Mouse (Mus musculus) embryonic facial prominence, embryonic 10.5 days (tissue): ENCODE measurements around the gene Irf2bp2. TPM values are rescaled to one million over a fixed set of nuclear protein-coding genes. Genes with fewer than 3 reads are reported as not detected.

ENCODE experiments used
- DNase-seq: peaks from one replicate; pipeline ENCODE4 v3.0.0-alpha.2; 2017; ENCODE audit warnings: low spot score
- H3K27ac ChIP-seq: fragments of 300-500 bp; sonication (generic); replicated peaks from 2 replicates; pipeline ENCODE4 v1.5.1; 2016; ENCODE audit warnings: mild to moderate bottlenecking
- H3K27me3 ChIP-seq: fragments of 300-500 bp; sonication (generic); replicated peaks from 2 replicates; pipeline ENCODE4 v1.6.1; 2016; ENCODE audit warnings: low read depth, mild to moderate bottlenecking; ENCODE audit not compliant: poor library complexity, severe bottlenecking
- H3K36me3 ChIP-seq: fragments of 300-500 bp; sonication (generic); replicated peaks from 2 replicates; pipeline ENCODE4 v1.6.1; 2016; ENCODE audit warnings: mild to moderate bottlenecking, moderate library complexity
- H3K4me1 ChIP-seq: fragments of 300-500 bp; sonication (generic); 2 replicates; pipeline ENCODE4 v1.6.1; 2016
- H3K4me3 ChIP-seq: fragments of 300-500 bp; sonication (generic); 2 replicates; pipeline ENCODE4 v1.5.1; 2016; ENCODE audit warnings: mild to moderate bottlenecking, moderate library complexity
- H3K9me3 ChIP-seq: fragments of 300-500 bp; sonication (generic); 2 replicates; pipeline ENCODE4 v1.6.1; 2016; ENCODE audit warnings: mild to moderate bottlenecking
- WGBS: fragments of 180-500 bp; shearing (Covaris S2); methylation state at CpG from one replicate; pipeline ENCODE4 v1.1.7; 2016; 5-methylcytosine and 5-hydroxymethylcytosine counted together
- polyA plus RNA-seq: library from polyadenylated mRNA; unstranded; fragments of >200 nt; fragmentation: Nextera tagmentation; extraction: Ambion mirVana; gene quantifications from 2 replicates; pipeline ENCODE4 v1.2.1, GENCODE M21; 2016

Irf2bp2 gene
- polyA plus RNA-seq, 1 experiment from 2014 or later: 5.4 TPM

DNA sequence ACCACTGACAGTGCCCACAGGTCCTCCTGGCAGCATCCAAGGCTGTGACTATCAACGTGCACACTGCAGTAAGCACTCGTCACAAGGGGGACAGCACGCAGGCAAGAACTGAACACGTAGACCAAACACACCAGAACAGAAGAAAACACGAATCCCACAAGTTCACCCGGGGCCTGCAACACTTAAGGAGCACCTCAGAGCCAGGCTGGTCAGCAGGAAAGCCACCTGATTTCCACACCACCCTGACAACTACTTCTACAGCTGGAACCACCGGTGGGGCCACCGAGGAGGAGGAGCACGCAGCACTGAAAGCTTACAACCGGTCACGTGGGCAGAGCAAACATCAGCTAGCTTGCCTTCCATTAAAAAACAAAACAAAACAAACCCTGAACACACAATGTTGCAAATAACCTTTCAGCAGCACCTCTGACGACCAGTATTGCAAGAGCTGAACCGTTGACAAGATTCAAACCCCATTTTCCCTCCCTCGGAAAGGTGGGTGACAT, 3.7 kb downstream of the Irf2bp2 start:
- H3K27ac ChIP-seq: peak overlapping the region; percentile 69
- H3K36me3 ChIP-seq: peaks cover 43% of the 10 kb centered on the region
- DNase-seq: peak; percentile 49
- 30% methylated on average over 14 of the region's 14 CpGs for WGBS
- peak overlapping the region; percentile 99 for H3K4me3 ChIP-seq
- no peaks in the 10 kb centered on the region; the same call in 1 of the 2 replicates for H3K27me3 ChIP-seq
- peaks cover 83% of the 10 kb centered on the region for H3K4me1 ChIP-seq
- H3K9me3 ChIP-seq: no peaks in the 10 kb centered on the region

- Histone ChIP-seq H3K36me3 (peaks cover 43% of the 10 kb centered on the region), H3K9me3 (no peaks in the 10 kb centered on the region), H3K4me1 (peaks cover 83% of the 10 kb centered on the region), H3K27ac (peak overlapping the region; percentile 69; the same call in 1 of the 2 replicates), H3K27me3 (no peaks in the 10 kb centered on the region), H3K4me3 (peak overlapping the region; percentile 99)
- 49% methylated on average over 1 of the region's 1 CpGs for WGBS
- DNase-seq: no peak
These were observed 4.2 kb downstream of the Irf2bp2 start for GRCm38 (mm10) chr8:126589507-126590023.

GRCm38 (mm10) chr8:126588636-126589506, 4.9 kb downstream of the Irf2bp2 start:
- H3K4me1 ChIP-seq: peaks cover 85% of the 10 kb centered on the region
- DNase-seq: no peak
- peaks cover 43% of the 10 kb centered on the region for H3K36me3 ChIP-seq
- 42% methylated on average over 11 of the region's 11 CpGs for WGBS
- H3K27me3 ChIP-seq: no peaks in the 10 kb centered on the region
- peak overlapping the region; percentile 99 for H3K4me3 ChIP-seq
- H3K27ac ChIP-seq: no peak overlapping the region; the same call in 1 of the 2 replicates
- H3K9me3 ChIP-seq: no peaks in the 10 kb centered on the region

DNA sequence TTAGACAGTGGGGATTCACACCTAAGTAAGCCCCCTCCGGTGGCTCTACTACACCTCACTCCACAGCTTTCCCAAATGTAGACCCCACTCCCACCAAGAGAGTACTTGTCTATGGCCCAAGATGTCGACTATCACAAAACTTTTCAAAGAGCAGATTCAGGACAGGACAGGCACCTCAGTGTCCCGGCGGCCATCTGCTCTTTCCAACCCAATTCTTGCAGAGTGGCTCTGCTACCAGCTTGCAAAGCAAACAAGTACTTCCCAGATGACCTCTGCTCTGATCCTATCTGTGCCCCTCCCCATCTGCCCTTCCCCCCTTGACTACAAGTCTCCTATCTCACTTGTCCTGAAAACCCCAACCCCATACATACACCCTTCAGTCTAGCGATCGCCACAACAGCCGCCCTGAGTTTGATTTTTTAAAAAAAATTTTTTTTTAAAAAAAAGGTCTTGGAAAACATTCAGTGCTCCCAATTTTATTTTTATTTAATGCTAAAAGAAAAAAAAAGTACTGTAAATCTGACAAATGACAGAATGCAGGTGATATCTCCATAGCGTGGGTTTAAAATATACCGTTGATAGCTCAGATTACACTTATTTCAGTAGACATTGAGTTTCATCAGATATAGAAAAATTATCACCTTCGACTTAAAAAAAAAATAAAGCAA, 5.8 kb downstream of the Irf2bp2 start:
- Histone ChIP-seq H3K27me3 (no peaks in the 10 kb centered on the region), H3K4me3 (peak overlapping the region; percentile 99), H3K9me3 (no peaks in the 10 kb centered on the region), H3K4me1 (peaks cover 93% of the 10 kb centered on the region), H3K36me3 (peaks cover 43% of the 10 kb centered on the region), H3K27ac (no peak overlapping the region)
- 74% methylated on average over 10 of the region's 10 CpGs for WGBS
- no peak for DNase-seq

DNA sequence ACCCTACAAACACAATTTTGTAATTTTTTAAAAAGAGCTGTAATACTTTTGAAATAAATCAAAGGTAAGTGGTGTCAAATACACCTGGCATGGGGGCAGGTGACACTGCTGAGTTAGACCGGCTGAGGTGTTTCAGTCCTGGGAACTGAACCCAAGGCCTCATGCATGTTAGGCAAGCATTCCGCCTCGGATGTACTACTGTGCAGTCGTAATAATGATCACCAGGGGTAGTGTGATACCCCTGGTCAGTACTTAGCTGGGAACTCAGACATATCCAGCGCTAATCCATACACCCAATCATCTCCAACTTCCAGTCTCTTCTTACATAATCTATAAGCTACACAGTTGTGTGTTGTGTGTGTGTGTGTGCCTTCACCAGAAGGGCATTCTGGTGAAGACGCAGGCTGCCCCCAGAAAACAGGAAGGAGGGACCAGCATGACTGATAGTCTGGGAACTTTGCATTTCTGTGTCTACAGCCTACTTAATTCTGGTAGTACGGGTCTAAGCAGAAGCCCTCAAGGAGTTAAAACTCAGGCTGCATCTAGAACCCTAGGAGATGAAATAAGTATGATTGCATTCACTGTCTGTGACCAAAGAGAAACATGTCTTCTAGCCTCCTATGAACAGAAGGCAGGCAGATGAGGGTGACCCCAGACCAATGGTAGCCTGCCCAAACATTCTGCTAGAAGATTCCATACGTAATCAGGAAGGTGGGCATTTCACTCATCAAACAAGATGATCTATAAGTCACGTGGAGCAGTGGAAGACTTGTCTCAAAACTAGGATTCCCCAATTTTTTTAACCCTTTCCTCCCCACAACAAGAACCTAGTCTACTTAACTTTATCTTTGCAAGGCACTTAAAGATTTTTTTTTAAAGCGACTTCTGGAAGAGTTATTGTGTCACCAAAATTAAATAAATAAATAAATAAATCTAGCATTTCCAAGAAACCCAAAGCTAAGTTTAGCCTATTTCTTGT, 6.9 kb downstream of the Irf2bp2 start:
- Histone ChIP-seq H3K4me1 (peaks cover 88% of the 10 kb centered on the region), H3K27me3 (no peaks in the 10 kb centered on the region), H3K4me3 (no peak overlapping the region; the same call in 1 of the 2 replicates), H3K36me3 (peaks cover 44% of the 10 kb centered on the region), H3K27ac (no peak overlapping the region), H3K9me3 (no peaks in the 10 kb centered on the region)
- 79% methylated on average over 10 of the region's 10 CpGs for WGBS
- no peak for DNase-seq

DNA sequence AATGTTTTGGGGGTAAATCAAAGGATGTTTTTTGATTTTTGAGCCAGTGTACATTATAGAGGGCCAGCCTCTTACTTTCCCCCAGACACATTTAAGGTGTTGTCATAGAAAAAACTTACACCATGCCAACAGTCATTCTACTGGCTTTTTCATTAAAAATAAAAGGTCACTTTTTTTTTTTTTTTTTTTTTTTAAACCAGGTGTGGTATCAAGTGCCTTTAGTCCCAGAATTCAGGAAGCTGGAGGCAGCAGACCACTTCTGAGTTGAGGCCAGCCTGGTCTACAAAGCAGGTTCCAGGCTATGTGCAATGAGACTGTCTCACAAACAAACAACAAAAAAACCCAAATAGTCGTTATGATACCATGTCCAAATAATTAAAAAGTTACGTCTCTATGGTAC, 7.7 kb downstream of the Irf2bp2 start:
- peaks cover 43% of the 10 kb centered on the region for H3K36me3 ChIP-seq
- no peak overlapping the region for H3K4me3 ChIP-seq
- H3K27ac ChIP-seq: no peak overlapping the region
- DNase-seq: no peak
- WGBS: 80% methylated on average over 2 of the region's 2 CpGs
- H3K27me3 ChIP-seq: no peaks in the 10 kb centered on the region
- no peaks in the 10 kb centered on the region for H3K9me3 ChIP-seq
- H3K4me1 ChIP-seq: peaks cover 80% of the 10 kb centered on the region

DNA sequence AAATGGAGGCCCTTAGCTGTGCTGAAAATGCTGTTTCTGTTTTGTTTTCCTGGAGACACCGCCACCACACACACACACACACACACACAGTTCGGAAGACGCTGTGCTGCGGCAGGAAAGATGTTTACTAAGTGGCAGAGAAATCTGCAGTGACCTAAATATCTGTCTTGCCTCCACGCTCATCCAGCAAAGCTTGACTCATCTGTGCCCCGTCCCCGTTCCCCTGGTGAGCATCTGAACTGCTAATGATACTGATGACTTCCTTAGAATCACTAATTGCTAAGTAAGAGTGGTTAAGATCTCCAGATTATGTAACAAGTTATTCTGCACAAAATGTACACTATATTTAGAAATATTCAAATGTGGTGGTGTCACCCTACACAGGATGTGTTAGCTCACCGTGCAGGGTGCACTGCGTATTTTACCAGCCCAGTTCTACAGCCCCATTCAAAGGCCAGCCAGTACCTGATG, 8.2 kb downstream of the Irf2bp2 start:
- 70% methylated on average over 9 of the region's 9 CpGs for WGBS

DNA sequence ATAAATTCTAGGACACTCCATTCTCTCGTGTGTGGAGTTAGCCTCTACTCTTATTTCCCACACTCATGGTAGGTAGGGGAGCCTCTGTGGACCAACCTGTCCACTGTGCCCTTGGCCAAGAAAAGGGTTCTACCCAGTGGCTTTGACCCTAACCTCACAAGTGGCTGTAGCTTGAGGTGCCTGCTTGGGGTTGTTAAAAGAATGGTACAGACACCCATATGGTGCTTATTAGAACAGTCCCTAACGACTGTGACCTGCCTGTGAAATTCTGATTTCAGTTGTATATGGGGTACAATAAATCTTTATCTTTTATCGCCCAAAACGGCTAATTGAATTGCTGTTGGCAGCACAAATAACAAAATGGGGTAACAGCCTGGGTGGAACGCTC, 8.9 kb downstream of the Irf2bp2 start:
- Histone ChIP-seq H3K36me3 (peaks cover 34% of the 10 kb centered on the region), H3K4me3 (peak overlapping the region; percentile 78), H3K4me1 (peaks cover 70% of the 10 kb centered on the region), H3K9me3 (no peaks in the 10 kb centered on the region; the same call in 1 of the 2 replicates), H3K27me3 (no peaks in the 10 kb centered on the region), H3K27ac (peak overlapping the region; percentile 98)
- WGBS: 35% methylated on average over 5 of the region's 5 CpGs
- no peak for DNase-seq

More for the DNA sequence above, 8.2 kb downstream of the Irf2bp2 start:
- H3K9me3 ChIP-seq: no peaks in the 10 kb centered on the region; the same call in 1 of the 2 replicates
- H3K4me3 ChIP-seq: 0 out of 2 replicates have a peak overlapping the region, but pooled peaks have one; percentile 78
- DNase-seq: no peak
- peaks cover 41% of the 10 kb centered on the region for H3K36me3 ChIP-seq
- peak overlapping the region; percentile 98; the same call in 1 of the 2 replicates for H3K27ac ChIP-seq
- H3K4me1 ChIP-seq: peaks cover 77% of the 10 kb centered on the region
- no peaks in the 10 kb centered on the region for H3K27me3 ChIP-seq

- Histone ChIP-seq H3K27ac (peak overlapping the region; percentile 98), H3K9me3 (no peaks in the 10 kb centered on the region; the same call in 1 of the 2 replicates), H3K4me1 (peaks cover 63% of the 10 kb centered on the region), H3K4me3 (peak overlapping the region; percentile 78), H3K36me3 (peaks cover 32% of the 10 kb centered on the region), H3K27me3 (no peaks in the 10 kb centered on the region)
- DNase-seq: peak; percentile 90
- WGBS: under 1% methylated on average over 68 of the region's 68 CpGs
These were observed 9.6 kb downstream of the Irf2bp2 start for GRCm38 (mm10) chr8:126583971-126584843.

- DNase-seq: no peak
- H3K9me3 ChIP-seq: no peaks in the 10 kb centered on the region; the same call in 1 of the 2 replicates
- H3K36me3 ChIP-seq: peaks cover 26% of the 10 kb centered on the region
- peaks cover 57% of the 10 kb centered on the region for H3K4me1 ChIP-seq
- peak overlapping the region; percentile 98 for H3K27ac ChIP-seq
- peak overlapping the region; percentile 78 for H3K4me3 ChIP-seq
- WGBS: 6% methylated on average over 13 of the region's 13 CpGs
- H3K27me3 ChIP-seq: no peaks in the 10 kb centered on the region
These were observed 10.3 kb downstream of the Irf2bp2 start for GRCm38 (mm10) chr8:126583534-126583933.

GRCm38 (mm10) chr8:126583018-126583417, 10.8 kb downstream of the Irf2bp2 start:
- H3K4me1 ChIP-seq: peaks cover 52% of the 10 kb centered on the region
- DNase-seq: no peak
- WGBS: 28% methylated on average over 2 of the region's 2 CpGs
- H3K9me3 ChIP-seq: no peaks in the 10 kb centered on the region; the same call in 1 of the 2 replicates
- peaks cover 24% of the 10 kb centered on the region for H3K36me3 ChIP-seq
- peak overlapping the region; percentile 78; the same call in 1 of the 2 replicates for H3K4me3 ChIP-seq
- H3K27me3 ChIP-seq: no peaks in the 10 kb centered on the region
- H3K27ac ChIP-seq: peak overlapping the region; percentile 98
